In genomic region chr14:13285341-13286130, GRCm38 (mm10) we compare ENCODE assay signal across 10 mouse cellular contexts. TPM values are rescaled to one million over a fixed set of nuclear protein-coding genes. Genes with fewer than 3 reads are reported as not detected.
A peak's percentile ranks its signal among the peaks of the same experiment; 100 is the strongest.
DNase-seq lines count a peak whose midpoint lies in the region; ATAC-seq lines count a peak whose summit lies in the region.
"Had no signal": no experiment of that assay in that cellular context is flagged by ENCODE, and none has a peak within 500 bp of the region (broad histone marks: within the 10 kb centered on the region; RNA-seq: fewer than 3 reads in every experiment).

No protein-coding gene starts in this region.

- H3K4me1 ChIP-seq in kidney, embryonic 14.5 days (ENCODE audit: control insufficient read depth, insufficient read depth, low read length): no peaks in the 10 kb centered on the region
- peaks cover 5% of the 10 kb centered on the region; the same call in 1 of the 2 replicates for H3K4me1 ChIP-seq in hindbrain, embryonic 14.5 days (replicated peaks; ENCODE audit: control insufficient read depth, insufficient read depth, low read length)

- H3K9me3 ChIP-seq in kidney, embryonic 14.5 days (ENCODE audit: control insufficient read depth, low read length): no peaks in the 10 kb centered on the region
- no peaks in the 10 kb centered on the region for H3K9me3 ChIP-seq in hindbrain, embryonic 14.5 days (ENCODE audit: control insufficient read depth, low read length)
- H3K9me3 ChIP-seq: heart, embryonic 15.5 days had no signal

- no peak overlapping the region for H3K9ac ChIP-seq in kidney, embryonic 14.5 days (ENCODE audit: low read depth, low read length)
- H3K9ac ChIP-seq in hindbrain, embryonic 14.5 days: no peak overlapping the region
- H3K9ac ChIP-seq: heart, embryonic 15.5 days had no signal

- no peak for DNase-seq in kidney, adult 8-10 months
- DNase-seq in MN1 (ENCODE audit: low spot score): peak; percentile 47
- DNase-seq in cerebellum, adult 18-20 months: peak; percentile 40 to 46
- DNase-seq in hindbrain, embryonic 14.5 days (ENCODE audit: low spot score): no peak
- DNase-seq in urinary bladder, postnatal 36 days (ENCODE audit: low spot score in 2 of 2): no peak
- DNase-seq in frontal cortex, postnatal 10 days (ENCODE audit: low spot score in 2 of 2): no peak
- no peak for DNase-seq in urinary bladder, adult 18-20 months (ENCODE audit: low spot score in 2 of 2)
- DNase-seq: thymus, adult 18-20 months had no signal

- ATAC-seq in kidney, embryonic 14.5 days (ENCODE audit: low FRiP score, low TSS enrichment): no peak
- ATAC-seq in hindbrain, embryonic 14.5 days (ENCODE audit: low FRiP score): no peak

- peak overlapping the region; percentile 64; the same call in 1 of the 2 replicates for H3K4me2 ChIP-seq in kidney, embryonic 14.5 days (replicated peaks; ENCODE audit: low read depth, low read length)
- peak overlapping the region; percentile 92 for H3K4me2 ChIP-seq in hindbrain, embryonic 14.5 days (replicated peaks)

- H3K36me3 ChIP-seq in kidney, embryonic 14.5 days (ENCODE audit: control insufficient read depth, insufficient read depth, low read length): no peaks in the 10 kb centered on the region
- H3K36me3 ChIP-seq in hindbrain, embryonic 14.5 days (replicated peaks; ENCODE audit: control insufficient read depth, insufficient read depth): no peaks in the 10 kb centered on the region
- H3K36me3 ChIP-seq: heart, embryonic 15.5 days had no signal

- no peaks in the 10 kb centered on the region for H3K27me3 ChIP-seq in kidney, embryonic 14.5 days (ENCODE audit: control insufficient read depth, insufficient read depth, low read length)
- H3K27me3 ChIP-seq in hindbrain, embryonic 14.5 days (ENCODE audit: control insufficient read depth, insufficient read depth, low read length): no peaks in the 10 kb centered on the region

- no peak overlapping the region for H3K27ac ChIP-seq in kidney, embryonic 14.5 days (ENCODE audit: low read depth, low read length)
- no peak overlapping the region for H3K27ac ChIP-seq in hindbrain, embryonic 14.5 days
- H3K27ac ChIP-seq: heart, embryonic 15.5 days had no signal

- no peak overlapping the region for H3K4me3 ChIP-seq in kidney, embryonic 14.5 days (ENCODE audit: low read length)
- H3K4me3 ChIP-seq in hindbrain, embryonic 14.5 days (replicated peaks; ENCODE audit: low read length): no peak overlapping the region

- 75% methylated on average over 10 of the region's 10 CpGs for WGBS in kidney, embryonic 14.5 days
- 79% methylated on average over 10 of the region's 10 CpGs for WGBS in hindbrain, embryonic 14.5 days

RNA-seq across cellular contexts. Expression of gene Synpr, which starts 1.0 kb away (rescaled TPM):
- polyA plus RNA-seq in kidney, embryonic 14.5 days (2014; fragmentation: Nextera tagmentation; extraction: Ambion mirVana): 1.3 and 2.0 TPM in 2 replicates
- polyA plus RNA-seq in hindbrain, embryonic 14.5 days (2014; fragmentation: Nextera tagmentation; extraction: Ambion mirVana): 52.7 and 64.2 TPM in 2 replicates

Comparison
In these comparisons a context has a peak if more than half of its experiments do, and no peak if none do; other contexts are left out.
1. DNase-seq: peak in MN1 (single experiment) and cerebellum, adult 18-20 months (2 of 2); none in kidney, adult 8-10 months (0 of 2), hindbrain, embryonic 14.5 days (single experiment), urinary bladder, postnatal 36 days (0 of 2), frontal cortex, postnatal 10 days (0 of 2) and urinary bladder, adult 18-20 months (0 of 2).
2. RNA of gene Synpr, which starts 1.0 kb away (polyA plus RNA-seq): 52.7 to 64.2 TPM in hindbrain, embryonic 14.5 days; 1.3 to 2.0 TPM in kidney, embryonic 14.5 days; every median in the first group is over 10 times any median in the second.